Mouse (Mus musculus) embryonic facial prominence, embryonic 14.5 days (tissue): ENCODE data around the gene Clstn3. TPM values are rescaled to one million over a fixed set of nuclear protein-coding genes. Genes with fewer than 3 reads are reported as not detected.
"Not testable (repeated sequence)": the region's sequence is repeated elsewhere in the genome, so short reads cannot be mapped to it uniquely, and the experiment has no call there.

Source experiments
- ATAC-seq: fragments of 200-750 bp; cut with Nextera tagmentation; 2 replicates; pipeline ENCODE4 v1.8.0; 2017; ENCODE audit warnings: low read depth, moderate number of reproducible peaks, moderate TSS enrichment
- DNase-seq: peaks from one replicate; pipeline ENCODE4 v3.0.0-alpha.2; 2015; ENCODE audit warnings: low spot score
- H3K27ac ChIP-seq: fragments of 300-500 bp; sonication (generic); replicated peaks from 2 replicates; pipeline ENCODE4 v1.5.1; 2014; ENCODE audit warnings: low read depth, mild to moderate bottlenecking, low read length, moderate library complexity
- H3K27me3 ChIP-seq: fragments of 300-500 bp; sonication (generic); replicated peaks from 2 replicates; pipeline ENCODE4 v1.6.1; 2014; ENCODE audit warnings: low read length; ENCODE audit not compliant: control insufficient read depth, insufficient read depth
- H3K36me3 ChIP-seq: fragments of 300-500 bp; sonication (generic); 2 replicates; pipeline ENCODE4 v1.6.1; 2014; ENCODE audit warnings: low read length, mixed read lengths; ENCODE audit not compliant: control insufficient read depth, insufficient read depth
- H3K4me1 ChIP-seq: fragments of 300-500 bp; sonication (generic); 2 replicates; pipeline ENCODE4 v1.6.1; 2014; ENCODE audit warnings: antibody characterized with exemption, low read length; ENCODE audit not compliant: control insufficient read depth, insufficient read depth
- H3K4me2 ChIP-seq: fragments of 300-500 bp; sonication (generic); 2 replicates; pipeline ENCODE4 v1.6.1; 2014; ENCODE audit warnings: low read depth, mild to moderate bottlenecking, low read length, moderate library complexity, mixed read lengths
- H3K4me3 ChIP-seq: fragments of 300-500 bp; sonication (generic); 2 replicates; pipeline ENCODE4 v1.5.1; 2014; ENCODE audit warnings: low read depth, mild to moderate bottlenecking, low read length
- H3K9ac ChIP-seq: fragments of 300-500 bp; sonication (generic); 2 replicates; pipeline ENCODE4 v1.6.1; 2014; ENCODE audit warnings: low read depth, mild to moderate bottlenecking, low read length, moderate library complexity, mixed read lengths
- H3K9me3 ChIP-seq: fragments of 300-500 bp; sonication (generic); 2 replicates; pipeline ENCODE4 v1.6.1; 2016; ENCODE audit warnings: low read length; ENCODE audit not compliant: control insufficient read depth
- WGBS: fragments of 180-500 bp; shearing (Covaris S2); extraction: QIAGEN DNeasy Blood & Tissue Kit; methylation state at CpG from one replicate; pipeline ENCODE4 v1.1.7; 2014; 5-methylcytosine and 5-hydroxymethylcytosine counted together
- polyA plus RNA-seq: library from polyadenylated mRNA; unstranded; fragments of >200 nt; fragmentation: Nextera tagmentation; extraction: Ambion mirVana; gene quantifications from 2 replicates; pipeline ENCODE4 v1.2.1, GENCODE M21; 2014

Clstn3 gene
- polyA plus RNA-seq: 7.7 and 9.7 TPM in 2 replicates

DNA sequence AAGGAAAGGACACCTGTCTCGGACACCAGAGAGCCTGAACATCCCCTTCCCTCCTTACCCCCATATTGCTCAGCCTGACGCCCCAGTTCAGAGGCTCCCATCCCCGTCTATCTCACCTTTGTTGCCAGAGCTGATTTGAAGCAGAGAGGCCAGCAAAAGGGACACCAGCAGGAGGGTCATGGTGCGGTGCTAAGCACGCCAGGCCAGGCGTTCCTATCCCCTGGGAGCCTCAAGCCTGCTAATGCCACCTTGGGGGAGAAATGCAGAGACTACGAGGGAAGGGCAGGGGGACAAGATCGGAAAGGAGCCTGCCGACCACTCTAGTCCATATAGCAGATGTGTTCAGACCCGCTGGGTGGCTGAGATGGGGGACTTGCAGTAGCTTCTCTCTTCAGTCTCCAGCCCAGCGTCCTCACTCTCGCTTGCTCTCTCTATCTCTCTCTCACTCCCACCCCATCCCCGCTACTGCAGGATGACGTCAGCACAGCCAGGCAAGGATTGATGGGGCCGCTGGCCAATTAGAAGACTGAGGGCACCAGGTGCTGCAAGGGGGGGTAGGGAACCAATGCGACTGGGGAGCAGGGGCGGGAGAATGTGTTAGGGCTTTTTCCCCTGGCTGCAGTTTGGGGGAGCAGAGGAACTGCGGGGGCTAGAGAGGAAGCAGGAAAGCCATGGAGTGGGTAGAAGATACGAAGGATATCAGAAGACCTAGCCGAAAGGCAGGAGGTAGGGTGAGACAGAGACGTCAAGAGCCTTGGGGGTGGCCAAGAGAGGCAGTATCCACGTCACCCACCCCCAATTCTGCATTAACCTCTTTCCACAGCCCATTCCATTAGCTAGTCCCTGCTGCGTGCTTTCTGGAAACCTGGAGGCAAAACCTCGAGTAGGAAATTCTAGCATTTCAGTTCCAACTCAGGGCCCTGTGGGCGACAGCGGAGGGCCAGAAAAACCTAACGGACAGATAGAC is at the start of gene Clstn3:
TSS of gene Clstn3 (minus strand) at position 490 of the 967 bp plus-strand sequence.
- no peaks in the 10 kb centered on the region for H3K27me3 ChIP-seq
- H3K9ac ChIP-seq: peak within 1 kb of the TSS; percentile 61
- H3K4me1 ChIP-seq: no peaks in the 10 kb centered on the region
- H3K9me3 ChIP-seq: no peaks in the 10 kb centered on the region
- peak within 1 kb of the TSS; percentile 47 for H3K4me3 ChIP-seq
- H3K36me3 ChIP-seq: no peaks in the 10 kb centered on the region
- peak within 1 kb of the TSS; percentile 76 for H3K4me2 ChIP-seq
- H3K27ac ChIP-seq: no peak within 1 kb of the TSS
- DNase-seq (peak; percentile 94), ATAC-seq (peak; percentile 97)
- WGBS: 6% methylated on average over 27 of the region's 27 CpGs

GRCm38 (mm10) chr6:124512355-124512836 is 47.8 kb upstream of the Clstn3 start, which contains the start of gene C1ra:
Gene C1ra, plus strand, starts transcription at chr6:124512405.
- no peaks in the 10 kb centered on the region for H3K36me3 ChIP-seq
- no peaks in the 10 kb centered on the region for H3K9me3 ChIP-seq
- peak within 1 kb of the TSS; percentile 37; the same call in 1 of the 2 replicates for H3K9ac ChIP-seq
- no peak for ATAC-seq
- WGBS: 7% methylated on average over 6 of the region's 6 CpGs
- H3K4me3 ChIP-seq: peak within 1 kb of the TSS; percentile 24; the same call in 1 of the 2 replicates
- no peak within 1 kb of the TSS for H3K27ac ChIP-seq
- H3K27me3 ChIP-seq: no peaks in the 10 kb centered on the region
- DNase-seq: peak; percentile 67
- H3K4me2 ChIP-seq: peak within 1 kb of the TSS; percentile 52
- no peaks in the 10 kb centered on the region for H3K4me1 ChIP-seq

- Histone ChIP-seq H3K4me3 (no peak overlapping the region), H3K27ac (no peak overlapping the region), H3K9ac (no peak overlapping the region), H3K4me1 (no peaks in the 10 kb centered on the region), H3K4me2 (no peak overlapping the region), H3K9me3 (no peaks in the 10 kb centered on the region), H3K27me3 (no peaks in the 10 kb centered on the region), H3K36me3 (no peaks in the 10 kb centered on the region)
- 58% methylated on average over 6 of the region's 6 CpGs for WGBS
- no peak for ATAC-seq
- DNase-seq: no peak
Observed at GRCm38 (mm10) chr6:124511936-124512335, 47.3 kb upstream of the Clstn3 start.

- H3K9me3 ChIP-seq, H3K4me1 ChIP-seq, DNase-seq, H3K4me2 ChIP-seq, ATAC-seq, H3K27me3 ChIP-seq, H3K9ac ChIP-seq, H3K4me3 ChIP-seq, H3K27ac ChIP-seq, H3K36me3 ChIP-seq: not testable (repeated sequence)
- 79% methylated on average over 4 of the region's 5 CpGs for WGBS
Observed at GRCm38 (mm10) chr6:124509192-124509591, 44.6 kb upstream of the Clstn3 start.

DNA sequence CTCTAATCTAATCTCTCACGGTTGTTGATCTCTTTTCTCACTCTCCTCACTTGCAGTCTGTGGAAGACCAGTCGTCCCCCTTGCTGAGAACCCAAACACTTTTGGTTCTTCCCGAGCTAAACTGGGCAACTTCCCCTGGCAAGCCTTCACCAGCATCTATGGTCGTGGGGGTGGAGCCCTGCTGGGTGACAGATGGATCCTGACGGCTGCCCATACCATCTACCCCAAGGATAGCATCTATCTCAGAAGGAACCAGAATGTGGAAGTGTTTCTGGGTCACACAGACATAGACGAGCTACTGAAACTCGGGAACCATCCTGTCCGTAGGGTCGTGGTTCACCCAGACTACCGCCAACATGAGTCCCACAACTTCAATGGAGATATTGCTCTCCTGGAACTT is 43.7 kb upstream of the Clstn3 start:
- H3K27me3 ChIP-seq: no peaks in the 10 kb centered on the region
- no peaks in the 10 kb centered on the region for H3K4me1 ChIP-seq
- no peak overlapping the region for H3K27ac ChIP-seq
- no peak overlapping the region for H3K4me2 ChIP-seq
- ATAC-seq (no peak), DNase-seq (no peak)
- no peaks in the 10 kb centered on the region for H3K9me3 ChIP-seq
- H3K36me3 ChIP-seq: no peaks in the 10 kb centered on the region
- H3K4me3 ChIP-seq: no peak overlapping the region
- WGBS: 78% methylated on average over 10 of the region's 10 CpGs
- no peak overlapping the region for H3K9ac ChIP-seq

GRCm38 (mm10) chr6:124506991-124507390 is 42.4 kb upstream of the Clstn3 start:
- H3K27ac ChIP-seq: no peak overlapping the region
- 73% methylated on average over 6 of the region's 6 CpGs for WGBS
- H3K4me3 ChIP-seq: no peak overlapping the region
- H3K9me3 ChIP-seq: no peaks in the 10 kb centered on the region
- no peak overlapping the region for H3K4me2 ChIP-seq
- no peaks in the 10 kb centered on the region for H3K36me3 ChIP-seq
- no peaks in the 10 kb centered on the region for H3K4me1 ChIP-seq
- DNase-seq (no peak), ATAC-seq (no peak)
- H3K9ac ChIP-seq: no peak overlapping the region
- H3K27me3 ChIP-seq: no peaks in the 10 kb centered on the region

DNA sequence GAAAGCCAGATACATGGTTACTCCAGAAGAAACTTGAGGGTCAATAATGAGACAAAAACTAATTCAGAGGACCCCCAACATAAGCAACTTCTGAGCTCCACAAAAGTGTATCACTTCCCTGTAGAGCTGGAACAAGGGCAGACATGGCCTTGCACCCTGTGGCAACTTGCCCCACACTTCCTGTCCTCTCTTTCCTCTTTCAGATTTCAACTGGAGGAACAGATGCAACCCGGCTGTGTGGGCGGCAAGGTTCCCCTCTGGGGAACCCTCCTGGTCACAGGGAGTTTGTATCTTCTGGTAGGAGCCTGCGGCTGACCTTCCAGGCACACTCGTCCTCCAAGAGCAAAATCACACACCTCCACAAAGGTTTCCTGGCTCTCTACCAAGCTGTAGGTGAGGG is 40.4 kb upstream of the Clstn3 start:
- Histone ChIP-seq H3K9me3 (no peaks in the 10 kb centered on the region), H3K4me3 (no peak overlapping the region), H3K27ac (no peak overlapping the region), H3K4me2 (no peak overlapping the region), H3K36me3 (no peaks in the 10 kb centered on the region), H3K9ac (no peak overlapping the region), H3K4me1 (no peaks in the 10 kb centered on the region), H3K27me3 (no peaks in the 10 kb centered on the region)
- 56% methylated on average over 4 of the region's 4 CpGs for WGBS
- no peak for DNase-seq
- ATAC-seq: no peak

- Histone ChIP-seq H3K4me3 (no peak overlapping the region), H3K27me3 (no peaks in the 10 kb centered on the region), H3K9me3 (no peaks in the 10 kb centered on the region), H3K36me3 (no peaks in the 10 kb centered on the region), H3K4me2 (no peak overlapping the region), H3K4me1 (no peaks in the 10 kb centered on the region), H3K9ac (no peak overlapping the region), H3K27ac (no peak overlapping the region)
- 77% methylated on average over 5 of the region's 5 CpGs for WGBS
- DNase-seq: no peak
- ATAC-seq: no peak
Observed at GRCm38 (mm10) chr6:124502021-124502420, 37.4 kb upstream of the Clstn3 start.
